Mouse (Mus musculus) ZHBTc4 (cell line): ENCODE measurements around the gene Schip1.

Experiments
- DNase-seq: peaks from one replicate; pipeline ENCODE4 v3.0.0-alpha.2; 2011; ENCODE audit warnings: low read depth, low spot score

Gene Schip1

DNA sequence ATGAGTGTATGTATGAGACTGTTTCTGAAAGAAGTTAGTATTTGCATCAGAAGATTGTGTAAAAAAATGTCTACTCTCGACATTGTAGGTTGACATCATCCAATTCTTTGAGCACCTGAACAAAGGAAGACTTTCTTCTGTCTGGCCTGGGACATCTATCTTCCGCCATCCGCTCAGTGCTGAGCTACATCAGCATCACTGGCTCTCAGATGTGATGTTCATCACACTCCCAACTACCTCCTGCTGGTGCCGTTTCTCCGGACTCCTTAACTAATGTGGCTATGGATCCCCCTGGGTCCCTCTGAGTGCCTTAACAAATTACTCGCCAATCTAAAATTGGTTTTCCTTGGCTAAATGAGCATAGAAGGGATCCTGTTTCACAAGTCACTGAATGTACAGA lies 599.7 kb downstream of the Schip1 start:
- no peak for DNase-seq

GRCm38 (mm10) chr3:68666377-68666776 lies 601.8 kb downstream of the Schip1 start:
- DNase-seq = no peak

DNA sequence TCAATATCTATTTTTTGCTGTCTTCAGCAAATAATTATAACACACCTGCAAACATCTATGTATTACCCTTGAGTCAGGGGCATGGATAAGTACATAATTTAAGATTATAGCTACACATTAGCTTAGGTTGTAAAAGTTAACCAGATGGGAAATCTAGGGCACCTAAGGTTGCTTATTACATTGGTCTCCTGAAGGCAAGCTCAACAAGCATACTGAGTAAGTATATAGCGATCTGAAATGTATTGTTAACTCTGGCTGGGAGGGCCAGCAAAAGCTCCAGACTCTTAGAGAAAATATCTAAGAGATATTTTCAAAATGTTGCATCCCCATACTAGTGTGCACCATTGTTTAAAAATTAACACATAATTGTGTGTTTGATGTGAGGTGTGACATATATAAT lies 603.2 kb downstream of the Schip1 start:
- DNase-seq = no peak

DNA sequence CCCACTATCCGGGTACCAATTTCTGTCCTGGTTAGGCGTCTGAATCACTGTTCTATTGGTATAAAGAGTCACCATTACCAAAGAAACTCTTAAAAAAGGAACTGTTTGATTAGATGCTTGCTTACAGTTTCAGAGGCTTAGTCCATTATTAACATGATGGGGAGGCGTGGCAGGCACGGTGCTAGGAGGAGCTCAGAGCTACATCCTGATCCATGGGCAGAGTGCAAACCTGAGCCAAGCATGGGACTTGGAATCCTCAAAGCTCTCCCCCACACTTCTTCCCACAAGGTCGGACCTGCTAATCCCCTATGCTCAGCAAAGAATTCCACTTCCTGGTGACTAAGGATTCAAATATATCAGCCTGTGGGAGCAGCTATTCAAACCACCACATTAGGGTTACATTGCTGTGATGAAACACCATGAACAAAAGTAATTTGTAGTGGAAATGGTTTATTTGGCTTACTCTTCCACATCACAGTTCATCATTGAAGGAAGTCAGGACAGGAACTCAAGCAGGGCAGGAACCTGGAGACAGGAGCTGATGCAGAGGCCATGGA lies 604.9 kb downstream of the Schip1 start:
- no peak for DNase-seq

DNA sequence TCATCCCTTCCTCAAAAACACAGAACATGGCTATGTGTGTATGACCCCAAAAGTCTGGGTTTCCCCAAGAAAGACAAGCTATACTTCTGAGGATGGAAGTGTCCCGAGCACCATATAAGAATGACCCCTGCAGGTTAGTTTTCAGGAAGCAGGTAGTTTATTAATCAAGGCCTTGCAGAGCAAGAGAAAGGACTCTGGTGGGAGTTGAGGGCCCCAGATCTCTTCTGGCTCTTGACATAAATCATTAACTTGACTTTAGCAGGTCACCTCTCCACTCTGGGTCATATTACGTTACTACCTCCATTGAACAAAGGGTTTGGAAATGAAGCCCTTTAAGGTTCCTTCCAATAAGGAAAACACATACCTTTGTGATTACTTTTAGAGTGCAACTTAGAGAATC lies 610.1 kb downstream of the Schip1 start:
- no peak for DNase-seq

DNA sequence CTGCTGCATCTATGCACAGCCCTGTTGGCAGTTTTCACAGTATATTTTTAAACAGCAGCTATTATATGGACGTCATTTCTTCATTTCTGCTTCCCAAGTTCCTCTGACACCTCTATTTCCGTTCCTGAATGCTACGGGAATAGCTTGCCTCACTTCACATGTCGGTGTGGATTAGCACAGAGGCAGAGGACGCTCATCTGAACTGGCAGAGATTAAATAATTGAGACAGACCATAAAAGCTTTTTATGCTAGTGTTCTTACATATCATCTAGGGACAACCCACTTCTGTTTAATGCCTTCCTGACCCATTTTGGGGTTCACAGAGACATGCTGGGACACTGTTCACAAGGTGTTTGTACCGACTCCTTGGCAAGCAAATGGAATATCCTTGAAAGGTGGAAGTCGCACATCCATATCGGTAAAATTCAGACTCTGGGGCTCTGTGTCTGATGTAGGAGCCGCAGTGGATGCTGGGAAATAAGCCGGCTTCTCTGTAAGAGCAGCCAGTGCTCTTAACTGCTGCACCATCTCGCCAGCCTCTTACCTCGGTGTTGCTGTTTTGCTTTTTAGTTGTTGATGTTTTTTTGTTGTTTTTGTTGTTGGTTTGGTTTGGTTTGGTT lies 610.7 kb downstream of the Schip1 start:
- no peak for DNase-seq
